Mouse (Mus musculus): ENCODE data around the gene 1700029F12Rik.
A peak's percentile ranks its signal among the peaks of the same experiment; 100 is the strongest.
"Not testable (repeated sequence)": the region's sequence is repeated elsewhere in the genome, so short reads cannot be mapped to it uniquely, and the experiment has no call there.

The 1700029F12Rik gene

DNA sequence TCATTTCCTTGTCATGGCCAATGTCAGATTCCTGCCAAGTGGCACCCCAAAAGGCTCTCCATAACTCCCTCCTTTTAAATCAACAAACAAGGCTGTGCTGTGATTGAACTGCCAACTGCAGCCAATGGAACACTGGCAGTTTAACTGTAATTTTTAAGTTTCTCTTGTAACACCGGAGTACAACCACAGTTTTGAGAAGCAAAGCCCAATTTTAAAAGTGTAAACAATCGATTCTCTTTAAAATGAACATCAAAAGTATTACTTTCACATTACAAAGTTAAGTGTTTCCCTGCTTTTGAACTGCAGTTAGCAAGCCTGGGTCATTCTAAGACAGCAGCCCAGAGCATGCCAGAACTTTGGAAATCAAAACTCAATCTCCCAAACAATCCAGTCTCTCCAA, at the start of gene 1700029F12Rik:
1700029F12Rik (minus strand) TSS at position 101 of the 400 bp plus-strand sequence.
- no peak for DNase-seq

- no peak for DNase-seq
Observed at GRCm38 (mm10) chr13:97082432-97082831, 48.3 kb upstream of the 1700029F12Rik start.

DNA sequence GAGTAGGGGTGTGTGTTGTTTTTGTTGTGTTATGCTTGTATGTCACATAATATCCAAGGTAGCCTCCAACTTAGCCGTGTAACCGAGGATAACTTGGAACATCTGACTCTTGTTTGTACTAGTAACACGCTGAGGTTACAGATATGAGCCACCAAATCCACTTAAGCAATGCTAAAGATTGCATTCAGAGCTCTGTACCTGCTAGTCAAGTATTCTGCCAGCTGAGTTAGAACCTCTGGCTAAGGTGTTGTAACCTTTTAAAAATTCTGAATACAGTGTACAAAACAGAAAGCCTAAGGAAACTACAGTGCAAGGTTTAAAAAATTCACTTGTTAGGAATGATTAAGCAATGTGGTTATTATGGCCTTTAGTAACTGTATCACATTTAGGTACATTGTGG, 46.5 kb upstream of the 1700029F12Rik start:
- DNase-seq, result no peak

GRCm38 (mm10) chr13:97080201-97080600, 46.0 kb upstream of the 1700029F12Rik start:
- DNase-seq, result no peak

- no peak for DNase-seq
Observed at GRCm38 (mm10) chr13:97077556-97077955, 43.4 kb upstream of the 1700029F12Rik start.

- no peak for DNase-seq
Observed at GRCm38 (mm10) chr13:97073497-97073896, 39.3 kb upstream of the 1700029F12Rik start.

DNA sequence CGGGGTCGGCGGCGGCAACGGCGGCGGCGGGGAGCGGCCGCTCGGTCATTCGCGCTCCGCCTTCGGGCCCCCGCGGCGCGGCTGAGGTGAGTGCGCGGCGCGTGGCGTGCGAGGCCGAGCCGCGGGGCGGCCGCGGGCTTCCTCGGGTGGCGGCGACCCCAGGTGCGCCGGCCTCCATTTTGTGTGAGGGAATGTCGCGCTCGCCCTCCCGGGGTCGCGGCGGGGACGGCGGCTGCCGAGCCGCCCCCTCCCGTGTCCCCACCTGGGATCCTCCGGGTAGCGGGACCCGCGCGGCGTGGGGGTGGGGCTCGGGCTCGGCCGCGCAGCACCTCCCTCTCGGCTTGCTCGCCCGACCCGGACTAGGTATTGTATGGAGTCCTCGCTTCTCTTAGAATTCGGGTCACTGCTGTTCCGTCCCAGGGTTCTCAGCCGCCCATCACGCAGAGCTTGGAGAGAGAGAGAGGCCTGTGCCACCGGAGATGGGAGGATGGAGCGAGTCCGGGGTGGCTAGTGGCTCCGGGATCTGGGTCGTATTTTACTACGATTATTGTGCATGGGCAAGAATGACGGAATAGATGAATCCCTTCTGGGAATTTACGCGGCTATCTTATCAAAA, 37.6 kb upstream of the 1700029F12Rik start:
- no peak for DNase-seq

- no peak for DNase-seq
Observed at GRCm38 (mm10) chr13:97070931-97071625, 36.9 kb upstream of the 1700029F12Rik start.

- no peak for DNase-seq
Observed at GRCm38 (mm10) chr13:97068151-97068550, 34.0 kb upstream of the 1700029F12Rik start.

GRCm38 (mm10) chr13:97067691-97068090, 33.5 kb upstream of the 1700029F12Rik start:
- DNase-seq, result no peak

DNA sequence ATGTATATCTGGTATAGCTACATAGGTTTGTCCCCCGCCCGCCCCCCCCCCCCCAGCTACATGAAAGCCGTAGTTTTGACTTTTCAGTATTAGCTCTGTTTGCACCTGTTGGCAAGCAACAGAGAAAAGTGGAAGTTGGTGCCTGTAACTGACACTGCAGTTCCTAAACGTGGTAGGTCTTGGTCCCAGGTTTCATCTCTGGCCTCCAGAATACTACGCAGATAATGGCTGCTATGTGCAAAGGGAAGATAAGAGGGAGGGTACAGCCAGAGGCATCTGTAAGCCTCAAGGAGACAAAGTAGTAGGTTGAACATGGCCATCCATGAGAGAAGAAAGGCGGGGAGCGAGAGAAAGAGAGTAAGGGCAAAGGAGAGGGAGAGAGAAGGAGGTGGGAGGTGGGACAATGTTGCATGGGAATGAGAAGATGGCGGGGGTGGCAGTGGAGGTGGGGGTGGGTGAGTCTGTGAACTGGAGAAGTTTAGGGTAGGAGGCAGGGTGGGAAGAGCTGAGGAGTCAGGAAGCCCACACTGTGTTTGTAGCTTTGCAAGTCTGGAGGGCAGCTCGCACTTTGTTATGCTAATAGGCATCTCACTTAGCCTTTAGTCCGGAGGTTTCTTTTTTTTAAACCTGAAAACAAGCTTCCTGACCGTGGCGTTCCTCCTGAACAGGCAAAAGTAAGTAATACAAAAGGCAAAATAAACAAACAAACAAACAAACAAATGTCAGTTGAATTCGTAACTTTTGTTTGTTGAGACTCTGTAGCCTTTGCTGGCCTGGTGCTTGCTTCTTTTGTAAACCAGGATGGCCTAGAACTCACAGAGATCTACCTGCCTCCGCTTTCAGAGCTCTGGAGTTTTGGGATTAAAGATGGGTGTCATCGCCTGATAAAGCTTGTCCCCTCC, 32.7 kb upstream of the 1700029F12Rik start, which contains the start of gene Fam169a:
Fam169a (plus strand) TSS at position 638 of the 902 bp plus-strand sequence.
- DNase-seq, result no peak

DNA sequence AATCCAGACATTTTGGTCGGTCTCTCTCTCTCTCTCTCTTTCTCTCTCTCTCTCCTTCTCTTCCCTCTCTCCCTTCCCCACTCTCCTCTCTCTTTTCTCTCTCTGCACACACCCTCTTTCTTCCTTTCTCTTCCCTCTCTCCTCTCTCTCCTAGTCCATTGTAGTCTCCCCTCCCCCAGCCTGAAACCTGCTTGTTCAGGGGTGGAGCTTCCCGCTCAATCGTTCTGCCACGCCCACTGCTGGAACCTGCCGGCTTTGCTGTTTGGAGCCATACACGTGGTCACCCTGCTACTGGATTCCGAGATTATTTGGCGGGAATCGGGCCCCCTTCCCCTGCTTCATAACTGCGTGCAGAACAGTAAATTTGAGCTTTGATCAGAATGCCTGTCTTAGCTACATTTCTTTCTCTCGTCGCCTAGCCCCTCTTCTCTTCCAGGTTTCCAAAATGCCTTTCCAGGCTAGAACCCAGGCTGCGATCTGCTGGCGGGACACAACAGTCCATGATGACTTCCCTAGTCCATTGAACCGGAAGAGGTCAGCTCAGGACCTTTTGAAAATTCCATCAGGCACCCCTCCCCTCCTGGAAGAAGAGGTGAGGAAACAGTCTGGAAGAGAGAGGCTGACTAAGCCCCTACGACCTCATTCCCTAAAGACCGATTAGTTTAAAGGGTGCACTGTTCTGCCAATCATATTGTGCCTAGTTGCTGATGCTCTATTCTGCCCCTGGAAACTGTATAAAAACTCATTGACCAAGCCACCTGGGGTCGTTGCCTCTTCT, 30.9 kb upstream of the 1700029F12Rik start:
- not testable (repeated sequence) for DNase-seq

DNA sequence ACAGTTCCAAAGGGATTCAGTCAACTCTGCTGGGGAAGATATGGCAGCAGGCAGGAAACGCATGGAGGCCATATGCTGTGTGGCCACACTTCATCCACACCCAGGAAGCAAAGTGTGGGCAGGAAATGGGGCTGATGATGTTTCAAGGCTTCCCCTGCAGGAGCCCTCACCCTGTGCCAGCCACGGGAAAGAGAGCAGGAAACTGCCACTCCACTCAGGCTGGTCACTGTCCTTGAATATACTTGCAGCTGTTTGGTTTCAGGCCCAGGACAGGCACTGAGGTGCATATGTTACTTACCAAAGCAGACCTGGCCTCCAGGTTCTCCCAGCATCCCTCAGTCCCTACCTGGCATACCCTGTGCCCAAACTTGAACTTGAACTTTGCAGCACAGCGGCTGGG, 30.3 kb upstream of the 1700029F12Rik start:
- no peak for DNase-seq

GRCm38 (mm10) chr13:97063431-97063830, 29.3 kb upstream of the 1700029F12Rik start:
- no peak for DNase-seq

- DNase-seq, result no peak
Observed at GRCm38 (mm10) chr13:97062151-97062550, 28.0 kb upstream of the 1700029F12Rik start.

DNA sequence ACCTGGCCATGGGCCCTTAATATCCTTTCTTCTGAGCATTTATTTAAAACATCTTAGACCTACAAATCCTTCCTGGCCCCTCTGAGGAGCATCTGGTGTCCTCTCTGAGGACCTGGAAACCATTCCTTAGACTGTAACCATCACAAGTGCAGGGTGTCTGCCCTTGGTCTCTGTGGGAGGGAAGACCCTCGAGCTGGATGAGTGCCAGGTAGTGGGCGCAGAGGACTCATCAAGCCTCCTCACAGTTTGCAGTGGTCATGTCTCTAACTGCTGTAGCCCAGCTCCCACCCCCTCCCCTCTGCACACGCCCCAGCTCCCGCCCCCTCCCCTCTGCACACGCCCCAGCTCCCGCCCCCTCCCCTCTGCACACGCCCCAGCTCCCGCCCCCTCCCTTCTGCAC, 26.2 kb upstream of the 1700029F12Rik start:
- DNase-seq, result no peak

GRCm38 (mm10) chr13:97059746-97060145, 25.6 kb upstream of the 1700029F12Rik start:
- no peak for DNase-seq

DNA sequence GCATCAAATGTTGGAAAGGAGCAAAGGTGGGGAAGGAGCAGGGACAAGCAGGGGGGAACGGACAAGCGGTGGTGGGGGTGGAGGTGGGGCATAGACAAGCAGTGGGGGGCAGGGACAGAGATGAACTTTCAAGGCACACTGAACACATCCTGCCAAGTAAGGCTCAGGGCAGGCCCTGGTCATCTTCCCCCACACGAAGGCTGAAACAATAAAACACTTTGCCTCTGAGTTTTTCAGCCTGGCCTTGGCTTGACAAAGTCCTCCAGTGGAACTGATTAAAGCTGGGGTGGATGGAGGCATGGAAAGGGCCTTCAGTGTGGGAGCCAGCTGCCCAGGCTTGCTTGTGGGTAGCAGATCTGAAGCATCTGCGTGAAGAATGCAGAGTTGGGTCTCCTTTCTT, 23.7 kb upstream of the 1700029F12Rik start:
- DNase-seq, result no peak

GRCm38 (mm10) chr13:97053844-97054243, 19.7 kb upstream of the 1700029F12Rik start:
- DNase-seq, result peak; percentile 20 to 58

GRCm38 (mm10) chr13:97052667-97053066, 18.5 kb upstream of the 1700029F12Rik start:
- peak in 1 of 2 experiments; percentile 70 for DNase-seq

- DNase-seq, result peak; percentile 40 to 62
Observed at GRCm38 (mm10) chr13:97051158-97051557, 17.0 kb upstream of the 1700029F12Rik start.

DNA sequence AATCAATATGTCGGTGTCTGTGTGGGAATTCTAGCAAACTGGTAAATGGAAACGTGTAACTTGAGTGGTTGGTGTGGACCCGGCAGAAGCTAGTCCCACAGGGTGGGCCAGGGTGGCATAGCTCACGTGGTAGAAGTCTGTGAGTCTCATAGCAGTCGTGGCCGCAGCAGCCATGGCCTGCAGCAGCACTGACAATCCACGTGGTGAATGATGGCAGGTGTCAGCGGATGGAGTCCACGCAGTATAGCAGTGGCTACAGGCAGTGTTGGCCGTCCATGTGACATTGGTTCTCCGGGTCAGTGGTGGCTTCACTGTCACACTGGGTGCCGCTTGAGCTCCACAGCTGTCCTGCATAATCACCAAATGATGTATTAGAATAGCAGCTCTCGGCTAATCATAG, 4.1 kb downstream of the 1700029F12Rik start:
- DNase-seq, result no peak

- no peak for DNase-seq
Observed at GRCm38 (mm10) chr13:97021906-97022305, 12.3 kb downstream of the 1700029F12Rik start.
